Mouse (Mus musculus) brain, embryonic 14.5 days (tissue): Measurements from ENCODE around the gene Gm21958. TPM values are rescaled to one million over a fixed set of nuclear protein-coding genes. Genes with fewer than 3 reads are reported as not detected.
A peak's percentile ranks its signal among the peaks of the same experiment; 100 is the strongest.

Experiments
- DNase-seq: peaks from one replicate; pipeline ENCODE4 v3.0.0-alpha.2; 2011; ENCODE audit warnings: low read depth
- CTCF ChIP-seq: fragments of 200-500 bp; IDR thresholded peaks from 2 replicates; pipeline ENCODE4 v1.5.1; 2012; ENCODE audit warnings: inconsistent platforms, mild to moderate bottlenecking, moderate library complexity, borderline replicate concordance; ENCODE audit not compliant: insufficient read depth, insufficient read length; ENCODE audit errors: extremely low read depth
- POLR2A ChIP-seq: fragments of 200-500 bp; IDR thresholded peaks from 2 replicates; pipeline ENCODE4 v1.6.1; 2012; ENCODE audit warnings: mild to moderate bottlenecking, inconsistent platforms, borderline replicate concordance; ENCODE audit not compliant: poor library complexity, insufficient read depth, insufficient read length, severe bottlenecking; ENCODE audit errors: extremely low read depth
- polyA plus RNA-seq: library from polyadenylated mRNA; depleted of rRNA; stranded (reverse); fragments of >200 nt; gene quantifications from 2 replicates; pipeline ENCODE4 v1.2.3, GENCODE M21; 2012; rRNA removed

The Gm21958 gene
- polyA plus RNA-seq, 1 experiment: not detected

- peak; percentile 78 for DNase-seq
- peak; percentile 53; the same call in 1 of the 2 replicates for TF ChIP-seq CTCF
- TF ChIP-seq POLR2A: no peak
Observed at GRCm38 (mm10) chr3:54672557-54673529, 41.3 kb downstream of the Gm21958 start.

- TF ChIP-seq POLR2A (no peak), CTCF (no peak)
- DNase-seq: no peak
Observed at GRCm38 (mm10) chr3:54672111-54672510, 42.0 kb downstream of the Gm21958 start.

- TF ChIP-seq CTCF (no peak), POLR2A (no peak)
Observed at GRCm38 (mm10) chr3:54669559-54669958, 44.6 kb downstream of the Gm21958 start.

GRCm38 (mm10) chr3:54668722-54669121 is 45.4 kb downstream of the Gm21958 start:
- TF ChIP-seq CTCF: no peak
- no peak for TF ChIP-seq POLR2A
- no peak for DNase-seq

More at GRCm38 (mm10) chr3:54669559-54669958, 44.6 kb downstream of the Gm21958 start:
- no peak for DNase-seq

GRCm38 (mm10) chr3:54668141-54668540 is 46.0 kb downstream of the Gm21958 start:
- DNase-seq: no peak
- TF ChIP-seq CTCF (no peak), POLR2A (no peak)

Other genes with a start within 250 kb of the Gm21958 start
- 103 and 115 TPM in 2 replicates for gene Supt20, start 21.5 kb downstream of the Gm21958 start, polyA plus RNA-seq
- 68.0 and 96.9 TPM in 2 replicates for gene Exosc8, start 21.0 kb upstream of the Gm21958 start, polyA plus RNA-seq
- 27.5 and 32.9 TPM in 2 replicates for gene Alg5, start 21.2 kb upstream of the Gm21958 start, polyA plus RNA-seq
- 0.49 and 1.3 TPM in 2 replicates for gene Smad9, start 41.2 kb upstream of the Gm21958 start, polyA plus RNA-seq
- 45.8 and 53.5 TPM in 2 replicates for gene Rfxap, start 93.4 kb upstream of the Gm21958 start, polyA plus RNA-seq
- 4.9 and 8.4 TPM in 2 replicates for gene Sertm1, start 201.5 kb upstream of the Gm21958 start, polyA plus RNA-seq